Mouse (Mus musculus) monocyte, adult 5-6 weeks (primary cell): ENCODE results near the gene Pomgnt2. TPM values are rescaled to one million over a fixed set of nuclear protein-coding genes. Genes with fewer than 3 reads are reported as not detected.

ENCODE experiments used
- ATAC-seq: fragments of 153-309, 156-312 bp; replicated peaks from 2 replicates; pipeline ENCODE4 v1.8.0; 2017; ENCODE audit warnings: mild to moderate bottlenecking; ENCODE audit not compliant: low TSS enrichment, insufficient number of reproducible peaks, severe bottlenecking, poor library complexity, low FRiP score
- total RNA-seq: library from RNA; stranded (forward); fragments of 200-1000, 200-491, 200-594 nt; gene quantifications from 3 replicates; pipeline ENCODE4 v1.2.3, GENCODE M21; 2017

Gene Pomgnt2
- total RNA-seq, 1 experiment from 2014 or later: not detected

DNA sequence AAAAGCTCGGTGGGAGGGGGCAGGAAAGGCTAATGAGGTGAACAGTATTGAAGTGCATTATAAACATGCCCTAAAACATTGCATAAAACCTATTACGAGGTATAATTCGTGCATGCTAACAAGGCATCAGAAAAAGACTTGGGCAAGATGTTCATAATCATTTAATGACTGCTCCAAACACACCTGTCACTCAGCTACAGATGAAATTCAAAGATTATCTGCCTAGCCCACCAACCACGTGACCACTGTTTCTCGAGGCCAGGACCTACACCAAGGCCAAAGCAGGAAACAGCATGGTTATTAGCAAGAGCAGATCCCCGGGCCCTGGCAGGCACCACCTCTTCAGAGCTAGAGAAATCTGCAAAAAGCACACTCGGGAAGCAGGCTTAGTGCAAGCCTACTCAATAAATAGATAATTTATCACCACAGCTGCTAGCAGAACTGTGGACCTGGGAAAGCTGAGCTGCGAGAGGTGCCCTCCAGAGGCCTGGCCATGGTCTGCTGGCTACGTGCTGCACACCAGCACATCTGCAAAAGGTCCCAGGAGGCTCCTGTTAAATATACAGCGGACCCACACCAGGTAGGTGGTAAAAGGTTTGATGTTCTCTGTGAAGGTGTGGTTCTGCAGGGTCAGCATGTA, 15.3 kb downstream of the Pomgnt2 start:
- no peak for ATAC-seq

DNA sequence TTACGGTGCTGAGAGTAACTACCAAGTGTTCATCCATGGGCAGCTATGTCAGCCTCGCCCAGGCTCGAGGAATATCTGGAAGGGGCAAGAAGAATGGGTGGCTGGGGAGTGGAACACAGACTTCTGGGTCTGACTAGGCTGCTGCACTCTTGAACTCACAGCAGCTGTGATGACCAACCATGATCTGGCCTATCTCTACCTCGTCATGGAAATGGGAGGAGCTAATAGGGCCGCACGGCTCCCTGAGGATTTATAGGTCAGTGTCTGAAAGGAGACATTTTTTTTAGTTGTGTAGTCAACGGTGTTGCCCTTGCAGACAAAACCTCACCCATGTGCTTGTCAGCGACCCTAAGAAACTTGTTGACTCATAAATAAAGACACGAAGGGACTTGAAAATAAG, 15.9 kb downstream of the Pomgnt2 start:
- ATAC-seq: no peak

DNA sequence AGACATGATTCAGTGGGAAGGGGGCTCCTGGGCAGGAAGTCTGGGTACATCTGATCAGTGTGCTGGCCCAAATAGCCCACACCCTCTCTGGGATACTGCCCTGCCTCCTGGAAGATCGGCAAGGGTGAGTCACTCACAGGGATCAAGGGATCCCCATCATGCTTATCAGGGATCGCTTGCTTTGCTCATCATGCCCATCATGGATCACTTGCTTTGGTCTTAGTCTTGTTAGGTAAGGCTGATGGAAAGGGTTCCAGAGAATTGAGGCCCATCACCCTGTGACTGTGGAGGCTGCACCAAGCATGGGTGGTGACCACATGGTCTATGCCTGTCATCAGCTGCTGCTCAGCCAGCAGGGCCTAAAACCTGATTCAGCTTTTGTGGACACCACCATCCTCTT, 21.6 kb downstream of the Pomgnt2 start:
- ATAC-seq: no peak

GRCm38 (mm10) chr9:121974141-121974986, 22.5 kb downstream of the Pomgnt2 start:
- no peak for ATAC-seq

DNA sequence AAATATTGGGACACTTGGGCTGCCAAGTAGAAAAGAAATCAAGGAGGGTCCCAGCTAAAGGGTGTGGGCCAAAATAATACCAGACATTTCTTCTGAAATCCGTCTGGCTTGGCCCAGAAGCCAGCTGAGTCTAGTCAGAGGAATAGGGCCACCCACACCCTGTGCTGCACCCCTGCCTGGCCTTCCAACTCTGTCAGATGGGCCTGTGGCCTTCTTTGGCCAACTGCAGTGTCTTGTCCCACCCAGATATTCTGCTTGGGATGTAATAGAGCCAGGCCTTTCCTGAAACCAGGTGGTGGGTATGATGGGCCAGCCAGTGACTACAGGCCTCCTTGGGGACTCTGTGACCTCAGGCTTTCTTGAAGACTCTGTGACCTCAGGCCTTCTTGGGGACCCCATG, 23.7 kb downstream of the Pomgnt2 start:
- no peak for ATAC-seq

GRCm38 (mm10) chr9:121969841-121970381, 27.0 kb downstream of the Pomgnt2 start:
- ATAC-seq: no peak

- ATAC-seq: no peak
These were observed 28.7 kb downstream of the Pomgnt2 start for GRCm38 (mm10) chr9:121968258-121968657.

DNA sequence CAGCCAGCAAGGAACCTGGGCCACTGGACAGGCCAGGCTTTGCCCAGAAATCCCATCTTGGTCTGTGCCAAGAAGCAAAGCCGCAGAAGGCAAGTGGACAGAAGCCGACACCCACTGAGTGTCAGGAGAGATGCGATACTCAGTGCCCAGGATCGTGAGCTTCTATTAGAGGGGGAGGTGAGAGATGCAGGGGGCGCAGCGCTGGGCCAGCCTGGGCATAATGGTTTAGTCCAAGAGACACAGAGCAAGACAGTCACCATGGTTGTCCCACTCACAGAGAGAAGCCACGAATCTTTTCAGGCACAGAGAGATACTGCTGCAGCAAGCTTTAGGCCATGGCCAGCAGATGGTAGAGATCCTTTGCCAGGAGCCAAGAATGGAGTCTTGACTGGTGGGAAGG, 32.0 kb downstream of the Pomgnt2 start:
- ATAC-seq: no peak

DNA sequence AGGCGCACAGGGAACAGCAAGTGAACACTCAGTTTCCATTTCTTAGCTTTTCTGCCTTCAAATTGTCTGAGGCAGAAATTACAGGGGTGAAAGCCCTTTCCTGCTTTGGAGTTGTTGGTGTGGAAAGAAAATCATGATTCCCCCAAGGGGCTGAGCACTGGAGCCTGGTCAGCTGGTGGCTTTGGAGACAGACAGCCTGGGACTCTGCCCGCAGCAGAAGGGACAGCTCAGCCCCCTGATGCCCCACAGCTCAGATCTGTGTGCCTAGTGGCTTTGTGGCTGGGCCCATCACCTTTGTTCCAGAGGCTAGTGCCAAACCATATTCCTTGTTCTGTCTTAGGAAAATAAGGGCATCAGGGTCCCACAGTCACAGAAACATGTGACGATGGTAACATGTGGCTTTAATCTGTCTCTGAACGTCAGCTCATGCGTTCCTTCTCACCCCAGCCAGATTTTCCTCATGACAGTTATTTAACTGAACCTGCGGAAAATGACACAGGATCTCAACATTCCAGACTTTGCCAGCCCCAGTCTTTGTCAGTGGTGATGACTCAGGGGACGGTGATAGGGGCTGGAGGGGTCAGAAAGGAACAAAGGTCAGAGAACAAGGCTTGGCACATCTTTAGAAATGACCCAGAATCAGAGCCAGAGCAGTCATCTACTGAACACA, 36.8 kb downstream of the Pomgnt2 start:
- no peak for ATAC-seq

DNA sequence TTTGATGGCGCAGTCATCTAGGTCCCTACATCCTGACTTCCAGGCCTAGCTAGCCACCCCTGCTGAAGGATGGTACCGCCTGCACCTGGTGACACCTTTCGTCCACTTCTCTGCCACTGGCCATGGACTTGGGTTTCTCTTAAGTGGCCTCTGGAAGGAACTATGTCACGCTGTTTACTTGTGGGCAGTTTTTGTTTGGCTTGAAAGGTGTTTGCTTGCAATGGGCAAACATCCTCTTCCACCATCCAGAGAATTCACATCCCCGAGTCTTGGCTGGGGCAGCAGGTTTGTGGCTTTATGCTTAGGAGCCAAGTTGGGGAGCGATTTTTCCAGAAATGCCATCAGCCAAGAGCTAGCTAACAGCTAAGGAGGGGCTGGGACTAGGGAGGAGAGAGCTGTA, 44.3 kb downstream of the Pomgnt2 start:
- ATAC-seq: no peak

DNA sequence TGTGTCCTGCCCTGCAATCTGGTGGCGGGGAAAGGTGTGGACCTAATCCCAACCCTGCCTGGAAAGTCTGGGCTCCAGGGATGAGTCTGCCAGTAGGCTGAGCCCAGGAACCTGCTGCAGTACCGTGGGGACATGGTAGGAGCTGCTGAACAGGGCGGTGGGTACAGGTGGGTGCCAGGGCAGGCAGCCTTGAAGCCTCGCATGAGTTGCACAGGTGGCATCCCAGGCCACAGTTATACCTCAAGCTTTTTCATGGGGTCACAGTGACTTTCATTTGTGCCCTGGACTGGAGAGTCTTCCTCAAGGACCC, 45.8 kb downstream of the Pomgnt2 start:
- ATAC-seq: no peak

GRCm38 (mm10) chr9:121950418-121951113, 46.3 kb downstream of the Pomgnt2 start, which contains the start of gene Fam198a:
Gene Fam198a (plus strand): TSS chr9:121950988.
- no peak for ATAC-seq

DNA sequence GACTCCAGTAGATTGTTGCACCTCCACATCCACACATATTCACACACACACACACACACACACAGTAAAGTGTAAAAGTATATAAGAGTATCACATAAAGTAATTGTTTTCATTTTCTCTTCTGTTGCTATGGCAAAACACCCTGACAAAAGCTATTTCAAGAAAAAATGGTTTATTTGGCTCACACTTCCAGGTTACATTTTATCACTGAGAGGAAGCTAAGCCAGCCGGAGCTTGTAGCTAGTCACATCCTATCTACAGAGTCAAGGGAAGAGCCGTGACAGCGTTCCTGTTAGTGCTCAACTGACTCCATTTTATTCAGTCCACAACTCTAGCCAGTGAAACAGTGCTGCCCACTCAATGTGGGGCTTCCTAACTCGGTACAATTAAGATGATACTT, 48.5 kb downstream of the Pomgnt2 start:
- ATAC-seq: no peak

GRCm38 (mm10) chr9:121947784-121948183, 49.1 kb downstream of the Pomgnt2 start:
- no peak for ATAC-seq

DNA sequence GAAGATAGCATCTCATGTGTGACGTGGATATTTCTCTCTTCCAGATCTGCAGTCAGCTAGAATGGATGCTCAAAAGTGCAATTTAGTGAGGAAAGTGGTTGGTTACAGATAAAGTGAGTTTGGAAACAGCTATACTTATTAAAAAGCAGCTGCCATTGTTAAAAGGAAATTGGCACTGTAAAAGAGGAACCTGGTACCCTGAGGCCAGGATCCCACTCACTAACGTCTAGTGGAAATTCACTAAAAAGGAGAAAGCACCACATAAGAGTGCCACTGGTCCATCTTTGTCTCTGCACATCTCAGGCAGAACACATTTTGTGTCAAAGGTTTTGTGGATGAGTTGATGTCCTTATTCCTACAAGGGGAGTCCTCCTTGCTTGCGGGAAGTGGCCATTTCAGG, 53.3 kb downstream of the Pomgnt2 start:
- no peak for ATAC-seq

GRCm38 (mm10) chr9:121943005-121943404, 53.9 kb downstream of the Pomgnt2 start:
- no peak for ATAC-seq

DNA sequence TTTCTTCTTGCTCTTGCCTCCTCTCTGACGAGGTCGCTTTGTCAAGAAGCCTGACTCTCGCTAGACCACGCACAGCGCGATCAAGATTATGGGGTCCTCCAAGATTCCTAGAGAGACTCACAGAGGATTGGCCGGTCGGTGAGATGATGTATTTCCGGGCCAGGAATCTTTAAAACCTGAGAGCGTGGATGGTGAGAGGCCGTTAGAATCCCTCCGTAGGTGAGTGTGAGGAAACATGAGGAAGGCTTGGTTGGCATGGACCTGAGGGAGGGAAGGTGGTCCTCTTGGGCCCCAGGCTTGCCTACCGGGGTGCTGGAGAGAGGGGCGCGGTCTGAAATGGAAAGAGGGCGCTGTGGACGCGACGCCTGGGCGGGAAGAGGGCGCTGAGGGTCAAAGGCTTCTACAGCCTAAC, 59.0 kb downstream of the Pomgnt2 start:
- ATAC-seq: no peak

GRCm38 (mm10) chr9:121937451-121937864, 59.5 kb downstream of the Pomgnt2 start:
- no peak for ATAC-seq

DNA sequence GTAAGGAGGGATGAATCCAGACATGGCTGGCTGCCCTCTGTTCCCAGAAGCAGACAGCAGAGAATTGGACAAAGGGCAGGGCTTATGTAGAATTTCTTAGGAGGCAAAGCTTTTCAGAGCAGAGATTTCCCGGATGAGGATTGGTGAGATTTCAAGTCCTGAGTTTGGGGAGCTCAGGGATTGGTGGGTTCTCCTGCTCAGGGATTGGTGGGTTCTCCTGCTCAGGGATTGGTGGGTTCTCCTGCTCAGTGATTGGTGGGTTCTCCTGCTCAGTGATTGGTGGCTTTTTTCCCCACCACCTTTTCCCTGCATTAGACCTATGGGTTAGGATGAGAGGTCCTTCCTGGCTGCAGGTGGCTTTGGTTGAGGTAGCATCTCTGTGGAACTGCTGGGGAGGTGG, 60.0 kb downstream of the Pomgnt2 start:
- no peak for ATAC-seq
